Mouse (Mus musculus) CH12.LX (cell line): ENCODE results near the gene Dbi. TPM values are rescaled to one million over a fixed set of nuclear protein-coding genes. Genes with fewer than 3 reads are reported as not detected.

Source experiments
- DNase-seq: peaks from one replicate; pipeline ENCODE4 v3.0.0-alpha.2; 2013; ENCODE audit errors: extremely low read depth
- H3K27ac ChIP-seq: 2 replicates; pipeline ENCODE4 v1.5.1; 2012; ENCODE audit warnings: low read depth, mild to moderate bottlenecking, control low read depth, moderate library complexity; ENCODE audit not compliant: insufficient read depth
- H3K27me3 ChIP-seq: replicated peaks from 2 replicates; pipeline ENCODE3; 2012; ENCODE audit warnings: inconsistent platforms
- H3K36me3 ChIP-seq, 2 experiments: replicated peaks in 1 of 2; 2 replicates each; pipeline versions ENCODE3 to v1.6.1; 2012; ENCODE audit warnings: inconsistent platforms in 1 of 2, low read length in 1 of 2, mild to moderate bottlenecking in 1 of 2, mixed read lengths in 1 of 2, moderate library complexity in 1 of 2; ENCODE audit not compliant: control insufficient read depth in 1 of 2, insufficient read depth in 1 of 2
- H3K4me1 ChIP-seq, 2 experiments: 2 replicates each; pipeline ENCODE4 v1.6.1; 2012; ENCODE audit warnings: inconsistent platforms in 1 of 2, moderate library complexity in 1 of 2; ENCODE audit not compliant: insufficient read depth in 2 of 2, control insufficient read depth in 1 of 2
- H3K4me2 ChIP-seq: 2 replicates; pipeline ENCODE4 v1.6.1; 2012; ENCODE audit warnings: low read depth, mild to moderate bottlenecking, control low read depth; ENCODE audit not compliant: poor library complexity, insufficient read depth, severe bottlenecking
- H3K4me3 ChIP-seq, 3 experiments: fragments of 150-350 bp in 1 of 3; sonication (generic) in 1 of 3; replicated peaks in 1 of 3; 2 replicates each; pipeline versions ENCODE3 to v1.5.1; 2011 to 2012; ENCODE audit warnings: low read depth in 2 of 3, low read length in 2 of 3, mild to moderate bottlenecking in 2 of 3, moderate library complexity in 2 of 3, control low read depth in 1 of 3, improper control_type of control experiment in 1 of 3, inconsistent platforms in 1 of 3, mixed read lengths in 1 of 3; ENCODE audit not compliant: poor library complexity in 1 of 3
- H3K79me2 ChIP-seq: replicated peaks from 2 replicates; pipeline ENCODE4 v1.6.1; 2012; ENCODE audit warnings: mild to moderate bottlenecking, moderate library complexity; ENCODE audit not compliant: control insufficient read depth, poor library complexity, insufficient read depth, severe bottlenecking; ENCODE audit errors: extremely low read depth
- H3K9ac ChIP-seq: 2 replicates; pipeline ENCODE4 v1.6.1; 2012; ENCODE audit warnings: low read depth, mild to moderate bottlenecking, control low read depth, moderate library complexity; ENCODE audit not compliant: insufficient read depth
- H3K9me3 ChIP-seq: replicated peaks from 2 replicates; pipeline ENCODE3; 2012; ENCODE audit warnings: low read length, inconsistent platforms, mixed read lengths
- CHD1 ChIP-seq: IDR thresholded peaks from 2 replicates; pipeline ENCODE4 v1.6.1; 2012; ENCODE audit warnings: low read depth, low read length, improper control_type of control experiment, inconsistent platforms
- ELF1 ChIP-seq: IDR thresholded peaks from 2 replicates; pipeline ENCODE4 v1.6.1; 2014; ENCODE audit warnings: low read depth, mild to moderate bottlenecking, inconsistent platforms, low read length, improper control_type of control experiment
- IRF4 ChIP-seq: IDR thresholded peaks from 2 replicates; pipeline ENCODE4 v1.6.1; 2014; ENCODE audit warnings: low read depth, mild to moderate bottlenecking, inconsistent platforms, low read length, improper control_type of control experiment
- JUN ChIP-seq: IDR thresholded peaks from 2 replicates; pipeline ENCODE4 v1.6.1; 2011; ENCODE audit warnings: low read depth, mild to moderate bottlenecking, low read length, improper control_type of control experiment, moderate library complexity; ENCODE audit not compliant: insufficient read depth
- JUND ChIP-seq: conservative IDR thresholded peaks from 2 replicates; pipeline ENCODE4 v1.6.1; 2011; ENCODE audit warnings: low read depth, low read length, improper control_type of control experiment
- MAFK ChIP-seq: IDR thresholded peaks from 2 replicates; pipeline ENCODE4 v1.6.1; 2011; ENCODE audit warnings: low read length, improper control_type of control experiment; ENCODE audit not compliant: insufficient replicate concordance
- MXI1 ChIP-seq: IDR thresholded peaks from 2 replicates; pipeline ENCODE4 v1.6.1; 2011; ENCODE audit warnings: mild to moderate bottlenecking, low read depth, low read length, improper control_type of control experiment
- MYC ChIP-seq: IDR thresholded peaks from 2 replicates; pipeline ENCODE4 v1.6.1; 2011; ENCODE audit warnings: low read depth, mild to moderate bottlenecking, improper control_type of control experiment, low read length
- NRF1 ChIP-seq: IDR thresholded peaks from 2 replicates; pipeline ENCODE4 v1.6.1; 2014; ENCODE audit warnings: low read depth, mild to moderate bottlenecking, inconsistent platforms, low read length, improper control_type of control experiment, moderate library complexity
- PAX5 ChIP-seq: IDR thresholded peaks from 2 replicates; pipeline ENCODE4 v1.6.1; 2012; ENCODE audit warnings: low read length, inconsistent platforms, mixed read lengths
- POLR2A ChIP-seq: IDR thresholded peaks from 2 replicates; pipeline ENCODE4 v1.6.1; 2011; ENCODE audit warnings: low read depth, mild to moderate bottlenecking, improper control_type of control experiment, low read length
- RAD21 ChIP-seq: IDR thresholded peaks from 2 replicates; pipeline ENCODE4 v1.6.1; 2011; ENCODE audit warnings: low read depth, mild to moderate bottlenecking, low read length, improper control_type of control experiment, moderate library complexity
- SIN3A ChIP-seq: IDR thresholded peaks from 2 replicates; pipeline ENCODE4 v1.6.1; 2012; ENCODE audit warnings: low read length, improper control_type of control experiment, inconsistent platforms
- SMC3 ChIP-seq: IDR thresholded peaks from 2 replicates; pipeline ENCODE4 v1.6.1; 2011; ENCODE audit warnings: low read depth, low read length, improper control_type of control experiment
- TBP ChIP-seq: conservative IDR thresholded peaks from 2 replicates; pipeline ENCODE4 v1.6.1; 2011; ENCODE audit warnings: low read depth, low read length, improper control_type of control experiment
- TCF12 ChIP-seq: IDR thresholded peaks from 2 replicates; pipeline ENCODE4 v1.6.1; 2014; ENCODE audit warnings: low read depth, mild to moderate bottlenecking, inconsistent platforms, low read length, improper control_type of control experiment
- UBTF ChIP-seq: IDR thresholded peaks from 2 replicates; pipeline ENCODE4 v1.6.1; 2012; ENCODE audit warnings: low read depth, mild to moderate bottlenecking, inconsistent platforms, low read length, improper control_type of control experiment, moderate library complexity
- USF1 ChIP-seq: IDR thresholded peaks from 2 replicates; pipeline ENCODE4 v1.6.1; 2014; ENCODE audit warnings: low read depth, mild to moderate bottlenecking, inconsistent platforms, low read length, improper control_type of control experiment
- USF2 ChIP-seq: conservative IDR thresholded peaks from 2 replicates; pipeline ENCODE4 v1.6.1; 2011; ENCODE audit warnings: low read depth, low read length, improper control_type of control experiment
- ZNF384 ChIP-seq: IDR thresholded peaks from 2 replicates; pipeline ENCODE4 v1.6.1; 2012; ENCODE audit warnings: low read depth, low read length, improper control_type of control experiment, inconsistent platforms
- dilution Hi-C: fragments of 300-500 bp; cut with MboI; formaldehyde crosslinking; loops from 2 replicates; pipeline ENCODE4 v1.14.3; 2020; ENCODE audit warnings: low sequenced_read_pairs; ENCODE audit not compliant: extremely low pct_unique_long_range_greater_than_20kb, extremely low pct_ligation_motif_present
- in situ Hi-C: fragments of 300-500 bp; cut with MboI; formaldehyde crosslinking; loops from 3 replicates; pipeline ENCODE4 v1.14.3; 2019; ENCODE audit warnings: low sequenced_read_pairs, low pct_ligation_motif_present, low pct_unique_long_range_greater_than_20kb, mixed read lengths
- polyA plus RNA-seq: library from polyadenylated mRNA; unstranded; fragments of >175 nt; gene quantifications from 2 replicates; pipeline ENCODE4 v1.2.1, GENCODE M21; 2012; ENCODE audit warnings: low read depth; ENCODE audit not compliant: insufficient read length
- total RNA-seq, 2 experiments: library from RNA; depleted of rRNA; stranded (reverse); fragments of 300-350 nt in 1 of 2; fragments of >200 nt in 1 of 2; gene quantifications; 2 replicates each; pipeline ENCODE4 v1.2.3; 2012 to 2014

Dbi gene
- total and polyA plus RNA-seq, 3 experiments = 346 to 499 (median 357) TPM

- TF ChIP-seq SIN3A (no peak), USF2 (no peak), TCF12 (no peak), MYC (no peak)
- Histone ChIP-seq H3K79me2 (no peaks in the 10 kb centered on the region; the same call in 1 of the 2 replicates), H3K4me3 (no peak overlapping the region), H3K4me2 (no peak overlapping the region), H3K36me3 (peaks cover 0 to 7% of the 10 kb centered on the region in 2 experiments), H3K27ac (no peak overlapping the region), H3K9ac (no peak overlapping the region), H3K4me1 (peaks cover 7 to 23% of the 10 kb centered on the region in 2 experiments), H3K27me3 (no peaks in the 10 kb centered on the region), H3K9me3 (peaks cover 3% of the 10 kb centered on the region)
- dilution Hi-C loops = no loop called here
- no peak for DNase-seq
- in situ Hi-C loops = no loop called here
Observed at GRCm38 (mm10) chr1:120132376-120132775, 11.5 kb upstream of the Dbi start.

GRCm38 (mm10) chr1:120126318-120126717 lies 5.4 kb upstream of the Dbi start:
- Histone ChIP-seq H3K9ac (no peak overlapping the region), H3K27ac (no peak overlapping the region), H3K36me3 (peaks cover 0 to 4% of the 10 kb centered on the region in 2 experiments), H3K4me1 (peaks cover 5 to 19% of the 10 kb centered on the region in 2 experiments), H3K27me3 (no peaks in the 10 kb centered on the region), H3K4me2 (no peak overlapping the region), H3K9me3 (no peaks in the 10 kb centered on the region), H3K4me3 (no peak overlapping the region), H3K79me2 (no peaks in the 10 kb centered on the region; the same call in 1 of the 2 replicates)
- no peak for TF ChIP-seq MYC
- TF ChIP-seq JUN = no peak
- TF ChIP-seq POLR2A = no peak
- TF ChIP-seq TBP = no peak
- TF ChIP-seq IRF4 = no peak
- no peak for TF ChIP-seq JUND
- no peak for TF ChIP-seq ZNF384
- no peak for TF ChIP-seq USF1
- no peak for TF ChIP-seq MAFK
- no peak for TF ChIP-seq USF2
- TF ChIP-seq RAD21 = no peak
- no peak for TF ChIP-seq ELF1
- TF ChIP-seq SIN3A = no peak
- TF ChIP-seq PAX5 = no peak
- no peak for TF ChIP-seq UBTF
- no peak for TF ChIP-seq NRF1
- TF ChIP-seq MXI1 = no peak
- no peak for TF ChIP-seq SMC3
- TF ChIP-seq CHD1 = no peak
- dilution Hi-C loops (no loop called here), in situ Hi-C loops (no loop called here)
- DNase-seq = no peak
